Mouse (Mus musculus): ENCODE data around the gene Gtf2h4. TPM values are rescaled to one million over a fixed set of nuclear protein-coding genes. Genes with fewer than 3 reads are reported as not detected.

The Gtf2h4 gene
- 10 to 100 TPM; 23.5 to 24.1 TPM for total RNA-seq (2021)

DNA sequence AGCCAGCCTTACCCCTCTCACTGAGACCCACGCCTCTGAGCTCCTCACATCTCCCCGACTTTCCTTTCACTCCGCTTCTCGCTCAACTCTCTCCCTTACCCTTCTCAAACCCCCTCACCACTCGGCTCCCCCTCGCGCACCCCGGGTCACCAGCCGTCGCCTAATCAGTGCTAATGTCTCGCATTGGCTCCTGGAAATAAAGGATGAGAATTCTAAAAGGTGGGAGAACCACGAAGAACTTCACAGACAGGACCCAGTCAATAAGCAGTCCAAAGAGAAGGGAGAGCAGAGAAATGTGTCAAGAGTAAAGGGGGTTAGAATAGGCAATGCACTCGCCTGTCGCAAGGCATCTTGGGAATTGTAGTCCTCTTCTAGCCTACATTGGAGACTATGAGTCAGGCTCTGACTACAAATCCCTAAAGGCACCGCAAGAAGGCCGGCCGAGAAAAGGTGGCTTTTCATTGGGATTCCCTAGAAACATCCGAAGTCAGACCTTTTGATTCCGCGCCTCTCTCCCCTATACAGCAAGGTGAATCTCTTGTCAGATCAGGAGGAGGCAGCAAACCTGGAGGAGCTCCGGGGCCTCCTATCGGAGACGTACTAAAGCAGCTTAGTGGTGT lies at the start of gene Gtf2h4:
Gtf2h4 (minus strand) TSS at position 324 of the 620 bp plus-strand sequence.
- peak; percentile 92 to 94 for DNase-seq (ENCODE audit: extremely low spot score in 1 of 2, low spot score in 2 of 2)
- intact Hi-C loops (cut with DNase I) = no loop called here

DNA sequence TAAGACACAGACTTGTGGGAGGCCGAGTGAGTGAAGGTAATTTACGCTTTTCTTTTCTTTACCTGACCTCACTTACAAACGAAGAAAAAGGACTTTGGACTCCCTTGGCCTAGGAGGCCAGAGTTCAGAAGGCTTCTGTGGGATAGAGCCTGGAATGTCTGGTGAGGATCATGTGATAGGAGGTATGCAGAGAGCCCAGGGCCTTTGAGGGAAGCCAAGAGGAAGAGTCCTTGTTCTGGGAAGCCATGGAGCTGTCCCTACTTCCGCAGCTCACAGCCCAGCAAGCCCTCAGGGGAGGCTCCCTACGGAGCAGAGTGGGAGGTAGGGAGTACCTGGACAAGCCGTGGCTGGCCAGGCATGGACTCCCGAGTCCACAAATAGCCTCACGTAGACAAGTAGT lies 48.1 kb upstream of the Gtf2h4 start:
- intact Hi-C loops (cut with DNase I) = no loop called here

DNA sequence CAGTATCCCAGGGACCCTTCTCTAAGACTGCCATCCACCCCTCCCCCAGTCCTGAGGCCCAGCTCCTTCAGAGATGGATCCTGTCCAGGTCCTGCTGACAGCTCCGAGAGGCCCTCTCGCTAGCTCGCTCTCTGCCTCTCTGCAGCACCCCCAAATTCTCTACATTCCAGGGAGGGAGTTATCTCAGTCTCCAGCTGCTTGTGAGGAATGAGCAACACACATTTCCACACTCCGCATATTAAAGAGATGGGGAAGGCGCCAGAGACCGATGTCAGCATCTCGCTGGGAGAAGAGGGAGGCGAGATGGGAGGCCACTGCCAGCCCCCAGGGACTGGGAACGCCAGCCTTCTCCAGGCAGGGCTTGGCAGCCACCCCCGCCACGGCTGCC lies 46.8 kb upstream of the Gtf2h4 start:
- peak in 1 of 2 experiments; percentile 72 for DNase-seq (ENCODE audit: extremely low spot score in 1 of 2, low spot score in 2 of 2)
- intact Hi-C loops (cut with DNase I) = no loop called here

More for the DNA sequence above, 48.1 kb upstream of the Gtf2h4 start:
- DNase-seq (ENCODE audit: extremely low spot score in 1 of 2, low spot score in 2 of 2) = no peak

DNA sequence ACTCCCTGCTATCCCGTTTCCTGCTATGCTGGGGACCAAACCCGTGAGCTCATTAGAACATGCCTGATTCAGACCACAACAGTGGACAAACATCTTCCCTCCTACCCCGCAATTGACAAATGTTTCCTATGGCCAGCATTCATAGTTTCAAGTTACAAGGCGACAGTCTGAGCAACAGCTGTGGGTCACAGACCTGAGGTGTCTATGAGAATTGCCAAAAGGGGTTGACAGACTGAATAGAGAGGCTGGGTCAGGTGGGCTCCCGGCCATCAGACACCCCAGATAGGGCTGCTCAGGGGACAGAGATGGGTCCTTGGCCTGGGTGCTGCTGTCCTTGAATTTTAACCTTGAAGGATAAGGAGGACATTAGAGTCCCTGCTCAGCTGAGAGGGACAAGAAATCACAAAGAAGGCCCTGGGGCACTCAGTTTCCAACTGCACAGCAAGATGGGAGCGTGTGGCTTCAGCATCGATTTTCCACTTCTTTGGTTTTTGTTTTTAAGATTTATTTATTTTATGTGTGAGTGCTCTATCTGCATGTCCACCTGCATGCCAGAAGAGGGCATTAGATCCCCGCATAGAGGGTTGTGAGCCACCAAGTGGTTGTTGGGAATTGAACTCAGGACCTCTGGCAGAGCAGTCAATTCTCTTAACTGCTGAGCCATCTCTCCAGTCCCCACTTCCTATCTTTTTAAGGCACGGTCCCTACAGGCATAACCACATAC lies 46.2 kb upstream of the Gtf2h4 start:
- intact Hi-C loops (cut with DNase I) = no loop called here
- no peak for DNase-seq (ENCODE audit: extremely low spot score in 1 of 2, low spot score in 2 of 2)

DNA sequence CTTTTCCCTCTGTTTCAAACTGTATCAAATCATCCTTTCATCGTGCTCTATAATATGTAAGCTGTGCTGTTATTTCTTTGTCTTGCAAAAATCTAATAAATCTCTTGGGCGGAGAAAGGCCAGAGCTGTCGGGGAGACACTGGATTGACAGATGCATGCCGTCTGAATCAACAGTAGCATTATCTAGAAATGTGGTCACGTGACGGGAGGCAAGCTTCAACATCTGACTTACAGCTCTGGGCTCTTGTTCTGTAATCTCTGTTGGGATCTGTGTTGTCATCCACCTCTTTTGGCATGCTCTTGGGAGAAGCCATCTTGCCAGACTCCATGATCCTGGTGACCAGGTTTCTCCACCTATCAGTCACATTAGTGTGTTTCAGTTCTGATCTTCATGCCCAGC lies 43.5 kb upstream of the Gtf2h4 start:
- intact Hi-C loops (cut with DNase I) = no loop called here

DNA sequence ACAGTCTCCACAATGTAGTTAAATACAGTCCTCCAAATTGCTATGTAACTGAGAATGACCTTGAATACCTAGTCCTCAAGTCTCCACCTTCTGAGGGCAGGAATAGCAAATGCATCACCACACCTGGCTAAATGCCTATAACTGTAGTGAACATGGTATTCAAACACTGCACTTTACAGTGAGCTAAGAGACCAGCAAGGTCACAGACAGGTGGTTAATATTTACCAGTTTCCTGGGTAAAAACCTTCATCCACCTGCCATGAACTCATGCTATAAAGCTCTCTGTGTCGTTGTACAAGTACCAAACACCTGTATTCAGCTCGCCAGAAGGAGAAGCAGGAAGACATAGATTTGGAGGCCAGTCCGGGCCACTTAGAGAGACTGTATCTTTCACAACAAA lies 42.6 kb upstream of the Gtf2h4 start:
- intact Hi-C loops (cut with DNase I) = no loop called here

More for the DNA sequence above, 43.5 kb upstream of the Gtf2h4 start:
- DNase-seq (ENCODE audit: extremely low spot score in 1 of 2, low spot score in 2 of 2) = no peak

DNA sequence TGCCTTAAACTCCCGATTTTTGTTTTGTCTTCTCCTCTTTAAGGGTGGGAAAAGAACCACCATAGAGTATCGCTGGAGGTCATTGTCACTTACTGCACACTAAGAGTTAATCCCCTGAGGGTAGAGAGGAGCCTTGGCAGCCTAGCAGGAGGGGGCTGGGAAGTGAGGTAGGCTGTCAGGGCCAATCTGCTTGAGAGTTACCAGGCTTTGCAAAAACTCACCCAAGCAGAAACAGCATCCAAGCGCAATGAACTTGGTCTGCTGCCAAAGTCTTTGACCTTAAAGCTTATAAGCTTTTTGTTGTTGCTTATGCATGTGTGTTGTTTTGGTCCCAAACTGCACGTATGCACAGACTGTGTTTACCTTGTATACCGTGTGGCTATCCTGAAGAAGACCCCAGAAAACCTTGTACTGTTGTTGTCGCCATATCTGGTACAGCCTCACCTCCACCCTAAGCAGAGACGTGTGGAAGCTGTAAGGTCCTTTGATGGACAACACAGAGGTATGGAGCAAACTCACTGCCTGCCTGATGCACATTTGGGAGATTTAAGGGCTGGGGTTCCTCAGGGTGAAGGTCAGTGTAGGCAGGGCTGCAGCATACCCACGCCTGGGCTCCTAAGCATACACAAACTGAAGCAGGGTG lies 37.3 kb upstream of the Gtf2h4 start:
- no peak for DNase-seq (ENCODE audit: extremely low spot score in 1 of 2, low spot score in 2 of 2)
- intact Hi-C loops (cut with DNase I) = no loop called here

More for the DNA sequence above, 42.6 kb upstream of the Gtf2h4 start:
- no peak for DNase-seq (ENCODE audit: extremely low spot score in 1 of 2, low spot score in 2 of 2)

DNA sequence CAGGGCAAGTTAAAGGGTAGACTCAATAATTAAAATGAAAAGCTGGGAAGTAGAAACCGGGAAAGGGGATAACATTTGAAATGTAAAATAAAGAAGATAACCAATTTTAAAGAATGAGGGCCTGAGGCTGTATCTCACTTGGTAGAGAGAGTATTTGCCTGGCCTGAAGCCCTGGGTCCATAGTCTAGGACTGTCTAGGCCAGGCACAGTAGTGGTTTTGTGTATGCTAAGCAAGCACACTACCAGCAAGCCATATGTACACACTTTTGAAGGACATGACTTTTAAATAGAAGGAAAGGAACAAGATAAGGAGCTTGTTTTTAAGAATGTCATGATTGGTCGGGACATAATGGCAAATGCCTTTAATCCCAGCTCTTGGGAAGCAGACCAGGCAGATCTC lies 35.1 kb upstream of the Gtf2h4 start:
- DNase-seq (ENCODE audit: extremely low spot score in 1 of 2, low spot score in 2 of 2) = no peak
- intact Hi-C loops (cut with DNase I) = no loop called here

DNA sequence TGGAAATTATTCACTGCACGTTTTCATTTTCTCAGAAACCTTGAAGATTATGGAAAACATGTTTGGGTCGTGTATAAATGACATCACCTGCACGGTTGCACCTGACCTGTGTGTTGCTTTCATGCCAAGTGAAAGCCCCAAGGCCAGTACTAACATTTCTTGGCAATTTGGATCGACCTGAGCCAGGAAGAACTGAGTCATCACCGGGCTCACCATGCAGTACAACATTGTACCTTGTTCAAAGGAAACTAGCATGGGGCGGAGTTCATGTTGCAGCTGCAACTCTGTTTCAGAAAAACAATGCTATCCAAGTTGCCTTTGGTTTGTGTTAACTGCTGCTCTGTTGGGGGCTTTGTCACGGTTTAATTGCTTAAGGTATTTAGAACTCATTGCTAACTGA lies 34.4 kb upstream of the Gtf2h4 start:
- intact Hi-C loops (cut with DNase I) = no loop called here
- DNase-seq (ENCODE audit: extremely low spot score in 1 of 2, low spot score in 2 of 2) = no peak

DNA sequence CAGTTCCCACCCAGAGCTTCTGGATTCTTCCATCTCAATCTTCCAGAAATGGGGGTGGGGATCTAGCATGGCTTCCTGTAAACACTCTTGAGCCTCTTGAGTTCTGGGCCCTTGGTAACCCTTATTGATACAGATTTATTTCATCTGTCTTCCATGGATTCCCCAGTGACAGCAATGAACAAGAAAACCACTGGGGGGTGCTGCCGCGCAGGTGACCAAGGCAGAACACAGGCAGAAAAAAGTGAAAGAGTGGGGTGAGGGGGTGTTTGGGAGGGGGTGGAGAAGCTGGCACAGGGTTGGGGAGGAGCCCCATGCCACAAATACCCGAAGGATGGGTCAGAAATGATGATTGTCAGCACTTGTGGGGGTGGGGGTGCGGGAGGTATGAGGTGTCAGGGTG lies 32.3 kb upstream of the Gtf2h4 start:
- DNase-seq (ENCODE audit: extremely low spot score in 1 of 2, low spot score in 2 of 2) = peak in 1 of 2 experiments; percentile 67
- intact Hi-C loops (cut with DNase I) = no loop called here

DNA sequence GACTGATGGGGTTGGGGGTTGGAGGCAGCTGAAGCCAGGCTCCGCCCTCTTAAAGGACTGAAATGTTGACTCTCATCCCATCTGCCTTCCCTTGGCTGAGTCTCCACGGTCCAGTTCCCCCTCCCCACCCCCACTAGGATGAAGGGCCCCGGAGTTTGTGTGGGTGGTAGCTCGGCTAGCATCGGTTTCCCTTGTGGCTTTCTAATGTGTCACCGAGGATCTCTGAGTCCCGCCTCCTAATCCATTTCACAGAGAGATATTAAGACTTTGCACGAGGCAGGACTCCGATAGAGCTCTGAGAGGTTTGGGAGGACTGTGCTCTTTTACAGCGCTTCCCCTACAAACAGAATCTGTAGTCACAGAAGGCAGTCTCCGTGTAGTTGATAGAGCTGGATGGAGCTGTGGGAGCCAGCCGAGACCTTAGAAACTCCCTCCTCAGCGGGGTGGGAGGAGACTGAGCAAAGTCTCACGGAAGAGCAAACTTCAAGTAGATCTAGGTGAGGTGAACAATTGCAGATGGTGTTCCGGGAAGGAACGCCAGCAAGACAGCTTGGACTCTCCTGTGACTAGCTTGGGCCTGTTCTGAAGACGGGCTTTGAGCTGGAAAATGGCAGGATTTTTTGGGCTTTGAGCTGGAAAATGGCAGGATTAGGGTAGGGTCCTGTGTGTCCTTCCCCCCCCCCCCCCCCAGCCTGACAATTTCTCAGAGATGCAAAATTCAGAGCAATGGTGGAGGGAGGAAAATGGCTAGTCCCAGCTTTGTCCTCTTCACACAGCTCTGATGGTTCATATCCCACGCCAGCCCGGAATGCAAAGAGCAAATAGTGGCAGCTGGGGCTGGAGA lies 31.3 kb upstream of the Gtf2h4 start, which contains the start of gene Ddr1:
Ddr1 (minus strand) TSS at position 1 of the 844 bp plus-strand sequence.
- DNase-seq (ENCODE audit: extremely low spot score in 1 of 2, low spot score in 2 of 2) = peak in 1 of 2 experiments; percentile 73
- intact Hi-C loops (cut with DNase I) = no loop called here

DNA sequence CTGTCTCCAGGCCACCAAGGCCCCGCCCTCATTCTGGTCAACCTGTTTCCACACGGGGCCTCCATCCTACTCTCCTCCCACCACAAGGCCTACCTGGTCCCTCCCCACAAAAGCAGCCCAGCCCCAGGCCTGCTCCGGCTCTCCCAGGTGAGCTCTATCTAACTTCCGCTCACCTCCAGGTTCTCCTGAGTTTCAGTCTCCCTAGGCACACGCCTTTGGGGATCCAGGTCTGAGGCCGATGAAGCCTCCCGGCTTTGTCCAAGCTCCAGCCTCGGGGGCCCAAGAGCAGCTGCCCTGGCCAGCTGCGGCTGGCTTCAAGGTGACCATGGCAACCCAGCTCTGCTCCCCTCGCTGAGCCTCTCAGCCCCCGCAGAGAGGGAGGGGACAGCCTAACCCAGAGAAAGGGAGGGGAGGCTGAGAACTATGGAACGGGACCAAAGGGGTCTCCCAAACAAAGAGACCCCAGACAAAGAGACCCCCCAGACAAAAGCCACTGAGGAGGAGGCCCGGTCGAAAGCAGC lies 30.3 kb upstream of the Gtf2h4 start:
- intact Hi-C loops (cut with DNase I) = no loop called here
- DNase-seq (ENCODE audit: extremely low spot score in 1 of 2, low spot score in 2 of 2) = peak in 1 of 2 experiments; percentile 80

DNA sequence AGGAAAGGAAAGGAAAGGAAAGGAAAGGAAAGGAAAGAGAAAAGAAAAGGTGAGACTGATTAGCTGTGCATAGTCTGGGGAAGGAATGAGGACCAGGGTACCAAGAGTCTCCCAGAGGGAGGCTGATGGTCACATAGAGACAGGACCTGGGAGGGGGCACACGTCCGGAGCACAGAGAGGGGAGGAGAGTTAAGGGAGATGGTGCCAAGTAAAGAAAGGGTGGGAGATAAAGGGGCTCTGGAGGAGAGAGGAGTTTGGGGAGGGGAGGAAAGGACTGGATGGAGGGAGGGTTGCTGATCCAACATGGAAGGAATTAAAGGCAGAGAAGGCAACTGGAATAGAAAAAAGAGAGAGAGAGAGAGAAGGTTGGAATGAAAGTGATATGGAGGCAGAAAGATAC lies 29.5 kb upstream of the Gtf2h4 start:
- intact Hi-C loops (cut with DNase I) = no loop called here
- no peak for DNase-seq (ENCODE audit: extremely low spot score in 1 of 2, low spot score in 2 of 2)

DNA sequence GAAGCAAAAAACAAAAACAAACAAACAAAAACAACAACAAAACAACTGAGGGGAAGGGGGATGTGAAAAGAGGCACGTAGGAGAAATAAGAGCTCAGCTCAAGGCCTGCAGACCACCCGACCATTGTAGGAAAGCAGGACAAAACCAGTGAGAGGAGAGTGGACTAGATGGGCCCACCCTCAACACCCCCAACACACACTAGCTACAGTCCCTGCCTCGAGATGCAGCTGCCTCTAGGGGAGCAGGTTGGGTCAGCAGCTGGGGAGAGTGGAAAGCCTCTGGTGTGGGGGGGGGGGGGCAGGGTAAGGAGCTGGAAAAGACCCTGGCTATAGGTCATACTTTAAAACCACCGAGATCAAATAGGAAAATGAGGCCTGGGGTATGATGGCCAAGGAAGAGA lies 29.1 kb upstream of the Gtf2h4 start:
- no peak for DNase-seq (ENCODE audit: extremely low spot score in 1 of 2, low spot score in 2 of 2)
- intact Hi-C loops (cut with DNase I) = no loop called here

DNA sequence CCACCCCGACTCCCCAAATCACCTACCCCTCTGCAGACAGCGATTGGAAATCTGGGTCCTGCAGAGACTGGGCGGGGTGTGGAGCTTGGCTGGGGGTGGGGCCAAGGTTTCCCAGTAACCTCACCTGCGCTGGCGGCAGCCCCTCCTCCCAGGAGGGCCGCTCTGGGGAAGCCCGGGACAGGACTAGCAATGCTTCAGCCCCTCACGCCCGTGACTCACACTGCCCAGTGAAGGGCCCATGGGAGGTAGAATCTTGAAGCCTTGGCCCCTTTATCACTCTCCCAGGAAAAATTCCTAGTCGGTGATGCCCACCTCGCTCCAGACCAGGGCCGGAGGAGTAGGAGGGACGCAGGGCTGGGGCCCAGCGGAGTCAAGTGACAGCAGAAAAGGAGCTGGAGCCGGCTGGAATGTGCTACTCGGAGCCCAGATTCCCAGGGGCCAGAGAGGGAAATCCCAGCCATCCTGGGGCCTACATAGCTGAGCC lies 28.5 kb upstream of the Gtf2h4 start:
- intact Hi-C loops (cut with DNase I) = no loop called here

DNA sequence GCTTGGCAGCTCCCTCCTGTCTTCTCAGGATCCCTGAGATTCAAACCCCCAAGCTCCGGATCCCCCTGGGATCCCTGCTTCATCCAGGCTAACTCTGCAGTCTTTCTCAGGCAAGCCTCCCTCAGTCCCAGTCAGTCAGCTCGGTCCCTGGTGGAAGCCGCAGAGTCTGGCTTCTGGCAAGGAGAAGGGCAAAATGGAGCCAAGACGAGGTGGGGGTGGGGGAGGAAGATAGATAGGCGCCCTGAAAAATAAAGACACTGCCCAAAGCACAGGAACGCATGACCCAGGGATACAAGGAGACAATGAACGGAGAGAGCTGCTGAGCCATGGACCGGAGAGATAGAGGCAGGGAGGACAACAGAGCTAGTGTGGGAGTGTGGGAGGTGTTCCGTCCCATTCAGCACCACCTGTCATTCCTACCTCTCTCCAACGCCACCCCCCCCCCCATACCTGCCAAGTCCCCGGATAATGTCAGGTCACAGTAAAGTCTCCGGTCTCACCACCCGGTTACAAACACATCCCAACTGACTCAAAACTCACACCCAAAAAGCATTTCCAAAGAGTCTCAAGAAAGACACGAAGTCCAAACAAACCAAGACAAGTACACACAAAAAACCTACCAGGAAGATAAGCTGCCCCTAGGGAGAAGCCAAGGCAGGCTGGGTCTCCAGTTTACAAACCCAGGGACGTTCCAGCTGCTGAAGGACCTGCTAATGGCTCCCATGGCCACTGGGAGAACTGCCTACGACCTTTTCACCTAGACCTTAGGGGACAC lies 27.9 kb upstream of the Gtf2h4 start:
- DNase-seq (ENCODE audit: extremely low spot score in 1 of 2, low spot score in 2 of 2) = no peak
- intact Hi-C loops (cut with DNase I) = no loop called here

More for the DNA sequence above, 28.5 kb upstream of the Gtf2h4 start:
- no peak for DNase-seq (ENCODE audit: extremely low spot score in 1 of 2, low spot score in 2 of 2)

DNA sequence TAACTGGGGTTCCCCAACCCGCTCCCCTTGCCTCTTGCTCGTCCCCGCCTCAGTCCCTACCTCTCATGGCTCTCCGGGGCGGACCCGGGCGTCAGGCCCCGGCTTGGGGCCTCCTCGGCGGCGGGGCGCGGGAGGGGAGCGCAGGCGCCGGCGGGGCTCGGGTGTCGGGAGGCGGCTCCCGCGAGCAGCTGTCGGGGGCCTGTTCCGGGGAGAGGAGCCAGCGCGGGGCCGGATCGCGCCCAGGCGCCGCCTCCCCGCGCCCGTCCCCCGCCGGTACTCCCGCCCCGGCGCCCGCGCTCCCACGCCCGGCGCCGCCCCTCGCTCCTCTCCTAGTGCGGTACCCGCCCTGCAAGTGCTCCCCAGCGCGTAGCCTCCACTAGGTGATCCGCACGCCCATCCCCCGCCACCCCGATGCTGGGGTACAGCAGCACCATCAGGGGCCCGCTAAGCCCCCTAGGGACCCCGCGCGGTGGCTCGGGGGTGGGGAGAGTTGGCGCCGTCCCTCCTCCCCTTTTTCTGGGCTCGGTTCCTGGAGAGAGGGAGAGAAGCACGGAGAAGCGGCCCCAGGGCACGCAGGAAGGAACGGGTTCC lies 26.9 kb upstream of the Gtf2h4 start:
- intact Hi-C loops (cut with DNase I) = no loop called here
- DNase-seq (ENCODE audit: extremely low spot score in 1 of 2, low spot score in 2 of 2) = peak; percentile 63 to 89

DNA sequence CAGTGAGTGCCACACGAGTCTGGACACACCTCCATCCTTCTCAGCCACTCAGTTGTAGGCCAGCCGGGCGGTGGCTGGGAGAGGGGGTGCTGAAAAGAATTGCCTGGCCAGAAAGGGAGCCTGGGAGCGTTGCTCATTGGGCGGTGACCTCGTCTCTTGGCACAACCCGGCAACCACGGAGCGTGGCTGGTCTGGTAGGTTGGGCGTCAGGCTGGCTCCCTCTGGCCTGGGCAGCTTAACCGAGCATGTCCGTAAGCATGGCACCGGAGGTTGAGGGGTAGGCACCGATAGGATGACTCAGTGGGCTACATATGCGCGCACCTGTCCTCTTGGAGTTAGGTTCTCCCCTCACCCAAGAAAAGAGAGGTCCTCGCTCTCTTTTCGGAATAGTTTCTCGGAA lies 26.4 kb upstream of the Gtf2h4 start:
- DNase-seq (ENCODE audit: extremely low spot score in 1 of 2, low spot score in 2 of 2) = peak in 1 of 2 experiments; percentile 80
- intact Hi-C loops (cut with DNase I) = no loop called here

Data from left cerebral cortex, postnatal 10 days (tissue).